Mouse (Mus musculus): ENCODE data around the gene Adgrg6. TPM values are rescaled to one million over a fixed set of nuclear protein-coding genes. Genes with fewer than 3 reads are reported as not detected.

The Adgrg6 gene
- polyA plus RNA-seq, 1 experiment, result not detected

DNA sequence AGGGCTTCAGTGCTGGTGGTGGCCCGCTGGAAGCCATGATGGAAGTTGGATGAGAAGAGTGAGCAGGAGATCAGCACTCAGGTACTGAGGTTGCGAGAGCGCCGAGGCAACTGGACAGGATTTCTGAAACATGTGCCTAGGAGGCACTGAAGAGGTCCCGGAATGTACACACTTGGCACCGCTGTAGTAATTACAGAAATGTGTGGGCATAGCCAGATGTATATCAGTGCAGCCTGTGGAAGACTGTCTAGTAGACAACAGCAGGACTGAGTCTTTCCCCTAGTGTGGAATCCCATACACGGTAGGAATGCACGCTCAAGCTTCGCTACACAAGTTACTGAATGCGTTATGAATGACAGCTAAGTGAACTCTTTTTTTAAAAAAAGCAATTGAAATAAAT, 86.1 kb downstream of the Adgrg6 start:
- Histone ChIP-seq H3K4me1 (ENCODE audit: control insufficient read depth, insufficient read depth, low read length) (no peaks in the 10 kb centered on the region), H3K4me3 (ENCODE audit: insufficient read depth, low read depth, low read length) (no peak overlapping the region), H3K27ac (ENCODE audit: insufficient read depth, low read depth, low read length) (no peak overlapping the region)
- TF ChIP-seq CTCF (IDR thresholded peaks at IDR 0.05; ENCODE audit: insufficient read depth, low read depth, low read length) (no peak), POLR2A (IDR thresholded peaks at IDR 0.05; ENCODE audit: insufficient read depth, low read depth, low read length) (no peak)
- WGBS, result 97% methylated on average over 10 of the region's 10 CpGs

- 73% methylated on average over 4 of the region's 4 CpGs for WGBS
- H3K27ac ChIP-seq (ENCODE audit: insufficient read depth, low read depth, low read length), result no peak overlapping the region
- no peak overlapping the region for H3K4me3 ChIP-seq (ENCODE audit: insufficient read depth, low read depth, low read length)
- no peaks in the 10 kb centered on the region for H3K4me1 ChIP-seq (ENCODE audit: control insufficient read depth, insufficient read depth, low read length)
- TF ChIP-seq CTCF (IDR thresholded peaks at IDR 0.05; ENCODE audit: insufficient read depth, low read depth, low read length) (no peak), POLR2A (IDR thresholded peaks at IDR 0.05; ENCODE audit: insufficient read depth, low read depth, low read length) (no peak)
These were observed 91.0 kb downstream of the Adgrg6 start for GRCm38 (mm10) chr10:14454481-14454880.

DNA sequence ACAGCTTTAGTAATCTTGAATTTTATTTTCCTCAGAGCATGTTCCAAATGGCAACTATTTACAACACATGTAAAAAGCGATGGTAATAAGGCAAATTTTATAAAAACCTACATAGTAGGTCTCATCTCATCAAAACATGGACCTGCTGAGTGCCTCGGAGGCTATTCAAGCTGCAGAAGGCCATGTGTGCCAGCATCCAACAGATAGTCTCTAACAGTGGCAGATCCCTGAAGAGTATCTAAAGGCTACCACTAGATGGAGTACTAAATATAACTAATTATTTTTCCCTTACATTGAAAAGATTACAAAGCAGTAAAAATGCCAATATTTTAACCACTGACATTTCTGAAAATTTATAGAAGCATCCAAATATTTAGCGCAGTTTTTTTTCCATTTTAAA, 93.6 kb downstream of the Adgrg6 start:
- TF ChIP-seq POLR2A (IDR thresholded peaks at IDR 0.05; ENCODE audit: insufficient read depth, low read depth, low read length) (no peak), CTCF (IDR thresholded peaks at IDR 0.05; ENCODE audit: insufficient read depth, low read depth, low read length) (no peak)
- Histone ChIP-seq H3K27ac (ENCODE audit: insufficient read depth, low read depth, low read length) (no peak overlapping the region), H3K4me3 (ENCODE audit: insufficient read depth, low read depth, low read length) (no peak overlapping the region), H3K4me1 (ENCODE audit: control insufficient read depth, insufficient read depth, low read length) (no peaks in the 10 kb centered on the region)
- WGBS, result 21% methylated on average over 3 of the region's 3 CpGs

DNA sequence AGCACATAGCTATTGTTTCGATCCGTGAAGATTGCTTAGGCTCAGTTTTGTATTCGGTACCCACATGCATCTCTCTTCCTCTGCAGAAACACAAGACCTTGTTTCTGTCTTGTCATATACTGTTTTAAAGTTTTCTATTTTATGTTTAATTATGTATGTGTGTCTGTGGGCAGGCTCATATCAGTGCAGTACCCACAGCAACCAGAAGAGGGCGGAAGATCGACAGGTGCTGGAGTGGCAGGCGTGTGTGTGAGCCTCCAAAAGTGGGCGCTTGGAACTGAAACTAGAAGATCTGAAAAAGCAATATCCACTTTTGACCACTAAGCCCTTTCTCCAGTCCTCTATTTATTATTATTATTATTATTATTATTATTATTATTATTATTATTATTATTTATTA, 95.4 kb downstream of the Adgrg6 start:
- H3K27ac ChIP-seq (ENCODE audit: insufficient read depth, low read depth, low read length), result no peak overlapping the region
- no peak for TF ChIP-seq CTCF (IDR thresholded peaks at IDR 0.05; ENCODE audit: insufficient read depth, low read depth, low read length)
- no peak for TF ChIP-seq POLR2A (IDR thresholded peaks at IDR 0.05; ENCODE audit: insufficient read depth, low read depth, low read length)
- no peaks in the 10 kb centered on the region for H3K4me1 ChIP-seq (ENCODE audit: control insufficient read depth, insufficient read depth, low read length)
- 83% methylated on average over 7 of the region's 7 CpGs for WGBS
- H3K4me3 ChIP-seq (ENCODE audit: insufficient read depth, low read depth, low read length), result no peak overlapping the region

DNA sequence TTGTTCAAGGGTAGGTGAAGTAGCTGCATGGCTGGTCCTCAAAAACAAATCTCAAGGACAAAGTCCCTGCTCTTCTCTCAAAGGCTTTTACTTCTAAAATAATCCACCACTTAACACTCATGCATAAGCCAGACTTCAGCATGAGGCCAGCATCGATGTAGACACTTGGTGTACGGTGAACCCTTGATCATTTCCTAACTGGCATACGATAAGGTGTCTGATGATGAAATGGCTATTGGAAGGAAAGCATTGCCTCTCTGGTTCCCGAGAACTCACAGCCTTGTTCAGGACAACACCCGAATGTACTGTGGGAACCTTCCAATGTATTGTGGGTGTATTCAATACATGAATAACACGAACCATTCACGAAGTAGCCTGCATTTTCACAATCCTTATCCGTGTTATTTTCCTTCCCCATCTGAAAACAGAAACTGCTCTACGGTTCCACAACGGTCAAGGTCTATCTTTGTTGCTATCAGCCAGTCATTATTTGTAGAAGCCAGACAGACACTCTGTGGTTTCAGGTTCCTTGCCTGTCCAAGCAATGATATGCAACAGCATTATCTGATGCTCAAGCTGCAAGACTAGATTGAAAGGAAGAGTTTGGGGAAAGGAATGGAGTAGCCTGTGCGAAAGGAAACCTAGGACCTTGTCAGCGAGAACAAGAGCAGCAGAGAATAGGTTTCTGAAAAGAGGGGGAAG, 99.7 kb downstream of the Adgrg6 start:
- no peaks in the 10 kb centered on the region for H3K4me1 ChIP-seq (ENCODE audit: control insufficient read depth, insufficient read depth, low read length)
- no peak overlapping the region for H3K4me3 ChIP-seq (ENCODE audit: insufficient read depth, low read depth, low read length)
- 92% methylated on average over 12 of the region's 12 CpGs for WGBS
- no peak for TF ChIP-seq POLR2A (IDR thresholded peaks at IDR 0.05; ENCODE audit: insufficient read depth, low read depth, low read length)
- no peak for TF ChIP-seq CTCF (IDR thresholded peaks at IDR 0.05; ENCODE audit: insufficient read depth, low read depth, low read length)
- no peak overlapping the region for H3K27ac ChIP-seq (ENCODE audit: insufficient read depth, low read depth, low read length)

GRCm38 (mm10) chr10:14440860-14441579, 104.4 kb downstream of the Adgrg6 start:
- H3K4me1 ChIP-seq (ENCODE audit: control insufficient read depth, insufficient read depth, low read length), result no peaks in the 10 kb centered on the region
- no peak for TF ChIP-seq POLR2A (IDR thresholded peaks at IDR 0.05; ENCODE audit: insufficient read depth, low read depth, low read length)
- TF ChIP-seq CTCF (IDR thresholded peaks at IDR 0.05; ENCODE audit: insufficient read depth, low read depth, low read length), result no peak
- H3K27ac ChIP-seq (ENCODE audit: insufficient read depth, low read depth, low read length), result no peak overlapping the region
- 97% methylated on average over 9 of the region's 9 CpGs for WGBS
- H3K4me3 ChIP-seq (ENCODE audit: insufficient read depth, low read depth, low read length), result no peak overlapping the region

GRCm38 (mm10) chr10:14404070-14404469, 141.4 kb downstream of the Adgrg6 start:
- no peak for TF ChIP-seq CTCF (IDR thresholded peaks at IDR 0.05; ENCODE audit: insufficient read depth, low read depth, low read length)
- no peak for TF ChIP-seq POLR2A (IDR thresholded peaks at IDR 0.05; ENCODE audit: insufficient read depth, low read depth, low read length)
- 64% methylated on average over 1 of the region's 1 CpGs for WGBS

GRCm38 (mm10) chr10:14401744-14402143, 143.7 kb downstream of the Adgrg6 start:
- no peak overlapping the region for H3K27ac ChIP-seq (ENCODE audit: insufficient read depth, low read depth, low read length)
- no peaks in the 10 kb centered on the region for H3K4me1 ChIP-seq (ENCODE audit: control insufficient read depth, insufficient read depth, low read length)
- no peak overlapping the region for H3K4me3 ChIP-seq (ENCODE audit: insufficient read depth, low read depth, low read length)
- TF ChIP-seq CTCF (IDR thresholded peaks at IDR 0.05; ENCODE audit: insufficient read depth, low read depth, low read length) (no peak), POLR2A (IDR thresholded peaks at IDR 0.05; ENCODE audit: insufficient read depth, low read depth, low read length) (no peak)
- 62% methylated on average over 8 of the region's 8 CpGs for WGBS

More at GRCm38 (mm10) chr10:14404070-14404469, 141.4 kb downstream of the Adgrg6 start:
- no peaks in the 10 kb centered on the region for H3K4me1 ChIP-seq (ENCODE audit: control insufficient read depth, insufficient read depth, low read length)
- no peak overlapping the region for H3K27ac ChIP-seq (ENCODE audit: insufficient read depth, low read depth, low read length)
- H3K4me3 ChIP-seq (ENCODE audit: insufficient read depth, low read depth, low read length), result no peak overlapping the region

- H3K4me1 ChIP-seq (ENCODE audit: control insufficient read depth, insufficient read depth, low read length), result no peaks in the 10 kb centered on the region
- no peak overlapping the region for H3K4me3 ChIP-seq (ENCODE audit: insufficient read depth, low read depth, low read length)
- WGBS, result 11% methylated on average over 11 of the region's 11 CpGs
- TF ChIP-seq CTCF (IDR thresholded peaks at IDR 0.05; ENCODE audit: insufficient read depth, low read depth, low read length) (no peak), POLR2A (IDR thresholded peaks at IDR 0.05; ENCODE audit: insufficient read depth, low read depth, low read length) (no peak)
- H3K27ac ChIP-seq (ENCODE audit: insufficient read depth, low read depth, low read length), result no peak overlapping the region
These were observed 154.3 kb downstream of the Adgrg6 start for GRCm38 (mm10) chr10:14391025-14391639.

Data from olfactory bulb, adult 2 months (tissue).